Mouse (Mus musculus) bone marrow macrophage, adult 2 months (primary cell): ENCODE measurements around the gene Fank1.

Source experiments
- CTCF ChIP-seq: IDR thresholded peaks from 2 replicates; pipeline ENCODE4 v1.5.1; 2012; ENCODE audit warnings: low read depth, mild to moderate bottlenecking, low read length, moderate library complexity
- POLR2A ChIP-seq: IDR thresholded peaks from 2 replicates; pipeline ENCODE4 v1.6.1; 2012; ENCODE audit warnings: mild to moderate bottlenecking, low read depth, low read length, borderline replicate concordance

- TF ChIP-seq CTCF (peak; percentile 52), POLR2A (no peak)
Observed at GRCm38 (mm10) chr7:133805614-133806175, 29.0 kb downstream of the Fank1 start.
